Mouse (Mus musculus) cortical plate, adult 2 months (tissue): ENCODE results near the gene Il22ra1. TPM values are rescaled to one million over a fixed set of nuclear protein-coding genes. Genes with fewer than 3 reads are reported as not detected.

ENCODE experiments used
- H3K27ac ChIP-seq: fragments of 200-500 bp; 2 replicates; pipeline ENCODE4 v1.5.1; 2012; ENCODE audit warnings: low read length, control low read depth, inconsistent platforms; ENCODE audit not compliant: insufficient read depth
- H3K4me1 ChIP-seq: fragments of 200-500 bp; 2 replicates; pipeline ENCODE4 v1.6.1; 2011; ENCODE audit warnings: low read length; ENCODE audit not compliant: control insufficient read depth, insufficient read depth
- H3K4me3 ChIP-seq: fragments of 200-500 bp; 2 replicates; pipeline ENCODE4 v1.5.1; 2011; ENCODE audit warnings: mild to moderate bottlenecking, low read length, control low read depth; ENCODE audit not compliant: insufficient read depth
- CTCF ChIP-seq: fragments of 200-500 bp; IDR thresholded peaks from 2 replicates; pipeline ENCODE4 v1.5.1; 2011; ENCODE audit warnings: mild to moderate bottlenecking, control low read depth, low read length; ENCODE audit not compliant: insufficient read depth; ENCODE audit errors: extremely low read depth
- POLR2A ChIP-seq: fragments of 200-500 bp; IDR thresholded peaks from 2 replicates; pipeline ENCODE4 v1.6.1; 2011; ENCODE audit warnings: mild to moderate bottlenecking, low read length, control low read depth; ENCODE audit not compliant: insufficient read depth; ENCODE audit errors: extremely low read depth
- polyA plus RNA-seq: library from polyadenylated mRNA; depleted of rRNA; stranded (reverse); fragments of >200 nt; gene quantifications from 2 replicates; pipeline ENCODE4 v1.2.3, GENCODE M21; 2012

The Il22ra1 gene
- polyA plus RNA-seq, 1 experiment, result not detected

- Histone ChIP-seq H3K4me1 (no peaks in the 10 kb centered on the region), H3K4me3 (no peak overlapping the region), H3K27ac (no peak overlapping the region)
- no peak for TF ChIP-seq POLR2A
- TF ChIP-seq CTCF, result no peak
These were observed 24.3 kb downstream of the Il22ra1 start for GRCm38 (mm10) chr4:135752106-135752778.

- TF ChIP-seq POLR2A, result no peak
- no peak for TF ChIP-seq CTCF
- no peak overlapping the region for H3K27ac ChIP-seq
- no peak overlapping the region for H3K4me3 ChIP-seq
- H3K4me1 ChIP-seq, result no peaks in the 10 kb centered on the region
These were observed 24.8 kb downstream of the Il22ra1 start for GRCm38 (mm10) chr4:135752779-135753164.

- H3K4me3 ChIP-seq, result no peak overlapping the region
- TF ChIP-seq POLR2A, result no peak
- peak; percentile 39; the same call in 1 of the 2 replicates for TF ChIP-seq CTCF
- H3K4me1 ChIP-seq, result no peaks in the 10 kb centered on the region
- H3K27ac ChIP-seq, result no peak overlapping the region
These were observed 30.4 kb downstream of the Il22ra1 start for GRCm38 (mm10) chr4:135758331-135758730.

DNA sequence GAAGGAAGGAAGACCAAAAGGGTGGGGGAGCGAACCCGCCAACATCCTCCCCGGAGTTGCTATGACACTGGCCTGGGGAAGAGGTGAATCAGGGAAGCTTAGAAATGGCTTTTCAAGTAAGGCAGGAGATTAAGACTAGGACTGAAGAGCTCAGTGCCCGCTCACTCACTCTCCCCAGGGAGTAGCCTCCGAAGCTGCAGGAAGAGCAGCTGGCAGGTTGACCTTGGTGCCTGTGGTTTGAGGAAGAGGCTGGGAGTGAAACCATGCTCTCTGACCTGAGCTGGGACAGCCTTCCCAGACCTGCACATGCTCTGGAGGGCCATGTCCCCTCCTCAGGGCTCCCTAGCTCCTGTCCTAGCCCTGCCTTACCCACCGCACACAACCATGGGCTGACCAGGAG lies 30.9 kb downstream of the Il22ra1 start:
- Histone ChIP-seq H3K4me3 (no peak overlapping the region), H3K4me1 (no peaks in the 10 kb centered on the region), H3K27ac (no peak overlapping the region)
- TF ChIP-seq POLR2A (no peak), CTCF (no peak)

- no peak within 1 kb of the TSS for H3K4me3 ChIP-seq
- no peak for TF ChIP-seq POLR2A
- no peak within 1 kb of the TSS for H3K27ac ChIP-seq
- no peaks in the 10 kb centered on the region for H3K4me1 ChIP-seq
These were observed 31.5 kb downstream of the Il22ra1 start, which contains the start of gene Myom3 for GRCm38 (mm10) chr4:135759356-135759976. Myom3 (plus strand) TSS chr4:135759715.

DNA sequence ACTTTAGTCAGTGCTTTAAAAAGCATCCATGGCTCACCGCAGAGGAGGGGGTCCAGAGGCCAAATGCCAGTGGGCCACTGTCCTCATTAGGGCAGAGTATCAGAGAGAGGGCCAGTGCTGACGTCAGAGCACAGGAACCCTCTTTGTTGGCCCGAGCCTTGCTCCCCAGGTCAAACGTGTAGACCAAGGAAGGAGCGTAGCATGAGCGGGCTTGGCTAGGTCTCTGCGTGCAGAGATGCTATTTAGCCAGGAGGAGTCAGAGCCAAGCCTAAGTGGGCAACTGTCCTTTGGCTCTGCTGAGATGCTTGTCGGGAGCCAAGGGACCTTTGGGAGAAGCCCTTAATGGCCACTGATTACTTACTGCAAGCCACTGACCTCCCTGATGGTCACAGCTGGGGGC lies 33.1 kb downstream of the Il22ra1 start:
- TF ChIP-seq CTCF (no peak), POLR2A (no peak)
- H3K27ac ChIP-seq, result no peak overlapping the region
- H3K4me3 ChIP-seq, result no peak overlapping the region
- no peaks in the 10 kb centered on the region for H3K4me1 ChIP-seq

DNA sequence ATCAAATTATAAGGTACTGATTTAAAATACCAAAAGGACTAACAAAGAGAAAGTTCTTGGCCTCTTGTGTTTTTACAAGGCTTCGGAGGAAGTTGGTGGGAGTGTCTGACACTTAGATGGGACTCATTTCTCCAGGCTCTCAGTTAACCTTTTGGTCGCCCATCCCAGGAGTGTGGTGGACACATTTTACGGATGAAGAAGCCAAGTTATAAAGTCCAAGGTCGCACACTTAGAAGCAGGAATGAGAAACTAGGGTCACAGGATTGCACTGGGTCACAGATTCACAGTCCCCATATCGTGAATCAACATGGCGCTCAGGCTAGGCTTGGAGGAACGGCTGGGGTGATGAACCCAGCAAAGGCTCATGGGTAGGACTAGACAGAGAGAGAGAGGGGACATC lies 33.6 kb downstream of the Il22ra1 start:
- no peak overlapping the region for H3K27ac ChIP-seq
- H3K4me1 ChIP-seq, result no peaks in the 10 kb centered on the region
- no peak overlapping the region for H3K4me3 ChIP-seq
- TF ChIP-seq POLR2A (no peak), CTCF (no peak)

DNA sequence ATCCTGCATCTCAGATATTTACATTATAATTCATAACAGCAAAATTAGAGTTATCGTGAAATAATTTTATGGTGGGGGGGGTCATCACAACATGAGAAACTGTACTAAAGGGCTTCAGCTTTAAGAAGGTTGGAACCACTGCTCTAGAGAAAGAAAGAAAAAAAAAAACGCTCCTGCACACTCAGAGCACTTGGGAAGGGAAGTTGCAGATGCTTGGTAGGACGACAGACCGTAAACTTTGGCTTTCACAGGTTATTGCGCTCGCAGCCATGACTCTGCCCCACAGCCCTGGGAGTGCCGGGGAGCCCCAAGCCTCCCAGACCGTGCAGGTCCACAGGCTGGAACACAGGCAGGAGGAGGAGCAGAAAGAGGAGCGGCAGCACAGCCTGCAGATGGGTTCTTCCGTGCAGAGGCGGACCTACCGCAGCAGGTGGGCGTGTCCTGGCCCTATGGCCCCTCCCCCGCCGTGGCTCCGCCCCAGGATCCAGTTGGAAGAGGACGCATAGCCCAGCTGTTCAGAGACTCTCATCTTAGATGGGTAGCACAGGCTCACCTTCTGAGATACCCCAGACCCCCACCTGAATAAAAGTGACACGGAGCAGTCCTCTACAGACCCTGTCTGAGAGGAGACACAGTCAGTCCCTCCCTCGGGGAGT lies 34.4 kb downstream of the Il22ra1 start:
- H3K4me3 ChIP-seq, result no peak overlapping the region
- H3K4me1 ChIP-seq, result no peaks in the 10 kb centered on the region
- no peak overlapping the region for H3K27ac ChIP-seq
- TF ChIP-seq CTCF (no peak), POLR2A (no peak)

DNA sequence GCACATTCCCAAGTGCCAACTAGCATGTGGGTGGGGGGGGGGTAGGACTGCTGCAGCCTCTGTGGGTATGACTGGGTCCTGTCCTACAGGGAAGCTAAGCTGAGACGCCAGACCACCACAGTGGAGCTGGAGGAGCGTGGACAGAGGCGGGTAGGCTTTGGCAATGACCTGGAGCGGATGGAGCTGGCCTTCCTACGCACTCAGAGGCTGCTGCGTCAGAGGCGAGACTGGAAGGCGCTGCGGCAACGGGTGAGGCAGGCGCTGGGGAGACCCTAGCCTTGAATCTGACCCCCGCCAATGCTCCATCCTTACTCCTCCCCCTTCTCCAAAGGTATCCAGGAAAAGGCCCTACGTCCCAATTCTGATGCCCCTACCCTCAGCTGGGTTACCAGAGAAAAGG lies 36.7 kb downstream of the Il22ra1 start:
- Histone ChIP-seq H3K27ac (no peak overlapping the region), H3K4me3 (no peak overlapping the region), H3K4me1 (no peaks in the 10 kb centered on the region)
- TF ChIP-seq CTCF (no peak), POLR2A (no peak)

DNA sequence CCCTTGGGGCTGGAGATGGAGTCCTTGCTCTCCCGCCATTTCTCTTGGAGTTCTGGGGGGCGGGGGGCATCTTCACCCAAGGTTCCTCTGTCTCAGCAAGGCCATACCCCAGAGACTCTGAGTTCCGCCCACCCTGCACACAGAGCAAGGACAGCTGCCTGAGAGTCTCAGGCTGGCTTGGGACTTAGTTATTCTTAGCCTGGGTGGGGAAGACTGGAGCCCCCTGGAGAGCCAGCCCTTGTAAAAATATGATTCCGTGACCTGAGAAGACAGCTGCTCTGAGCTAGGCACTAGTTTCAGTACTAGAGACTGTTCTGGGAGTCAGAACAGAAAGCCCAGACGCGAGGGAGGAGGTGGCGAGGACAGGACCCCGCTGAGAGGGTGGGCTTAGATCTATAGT lies 37.7 kb downstream of the Il22ra1 start:
- Histone ChIP-seq H3K27ac (no peak overlapping the region), H3K4me3 (no peak overlapping the region), H3K4me1 (no peaks in the 10 kb centered on the region)
- TF ChIP-seq POLR2A (no peak), CTCF (no peak)
